Mouse (Mus musculus): ENCODE results near the gene Poln. TPM values are rescaled to one million over a fixed set of nuclear protein-coding genes. Genes with fewer than 3 reads are reported as not detected.

Gene Poln
- polyA plus RNA-seq, 1 experiment from 2014 or later = 0.53 TPM

- ChIA-PET POLR2A (no interaction called here), CTCF (no interaction called here)
- no peaks in the 10 kb centered on the region for H3K27me3 ChIP-seq
These were observed 161.8 kb downstream of the Poln start for GRCm38 (mm10) chr5:34007392-34007941.

GRCm38 (mm10) chr5:34006832-34007231, 162.4 kb downstream of the Poln start:
- CTCF ChIA-PET = no interaction called here

More at GRCm38 (mm10) chr5:34007392-34007941, 161.8 kb downstream of the Poln start:
- in situ Hi-C loops (cut with MboI; ENCODE audit: low pct_unique_long_range_greater_than_20kb) = no loop called here
- DNase-seq (ENCODE audit: low read depth, low spot score) (no peak), ATAC-seq (no peak)
- no peak for TF ChIP-seq CTCF (IDR thresholded peaks at IDR 0.05)

GRCm38 (mm10) chr5:34004618-34005017, 164.6 kb downstream of the Poln start:
- no peak for TF ChIP-seq CTCF (IDR thresholded peaks at IDR 0.05)
- ATAC-seq (no peak), DNase-seq (ENCODE audit: low read depth, low spot score) (no peak)
- H3K27me3 ChIP-seq = no peaks in the 10 kb centered on the region
- ChIA-PET POLR2A (no interaction called here), CTCF (interaction anchor here (0.9 kb wide), 1 partner anchor 10 kb away, joined by 3 read pairs; no protein-coding TSS in a partner anchor)
- in situ Hi-C loops (cut with MboI; ENCODE audit: low pct_unique_long_range_greater_than_20kb) = no loop called here

More at GRCm38 (mm10) chr5:34006832-34007231, 162.4 kb downstream of the Poln start:
- ATAC-seq (no peak), DNase-seq (ENCODE audit: low read depth, low spot score) (no peak)
- POLR2A ChIA-PET = no interaction called here
- in situ Hi-C loops (cut with MboI; ENCODE audit: low pct_unique_long_range_greater_than_20kb) = no loop called here
- TF ChIP-seq CTCF (IDR thresholded peaks at IDR 0.05) = no peak
- no peaks in the 10 kb centered on the region for H3K27me3 ChIP-seq

- in situ Hi-C loops (cut with MboI; ENCODE audit: low pct_unique_long_range_greater_than_20kb) = no loop called here
- POLR2A ChIA-PET = no interaction called here
These were observed 166.6 kb downstream of the Poln start for GRCm38 (mm10) chr5:34002636-34003035.

GRCm38 (mm10) chr5:34001401-34001800, 167.8 kb downstream of the Poln start:
- DNase-seq (ENCODE audit: low read depth, low spot score) (no peak), ATAC-seq (no peak)
- H3K27me3 ChIP-seq = peaks cover 7% of the 10 kb centered on the region
- ChIA-PET CTCF (no interaction called here), POLR2A (no interaction called here)
- TF ChIP-seq CTCF (IDR thresholded peaks at IDR 0.05) = no peak
- in situ Hi-C loops (cut with MboI; ENCODE audit: low pct_unique_long_range_greater_than_20kb) = no loop called here

More at GRCm38 (mm10) chr5:34002636-34003035, 166.6 kb downstream of the Poln start:
- ATAC-seq (no peak), DNase-seq (ENCODE audit: low read depth, low spot score) (no peak)
- peaks cover 2% of the 10 kb centered on the region for H3K27me3 ChIP-seq
- CTCF ChIA-PET = no interaction called here
- TF ChIP-seq CTCF (IDR thresholded peaks at IDR 0.05) = no peak

- H3K27me3 ChIP-seq = peaks cover 13% of the 10 kb centered on the region
- in situ Hi-C loops (cut with MboI; ENCODE audit: low pct_unique_long_range_greater_than_20kb) = no loop called here
- CTCF ChIA-PET = no interaction called here
- DNase-seq (ENCODE audit: low read depth, low spot score) (no peak), ATAC-seq (no peak)
- POLR2A ChIA-PET = no interaction called here
- no peak for TF ChIP-seq CTCF (IDR thresholded peaks at IDR 0.05)
These were observed 168.4 kb downstream of the Poln start for GRCm38 (mm10) chr5:34000809-34001208.

GRCm38 (mm10) chr5:33999466-34000090, 169.7 kb downstream of the Poln start:
- in situ Hi-C loops (cut with MboI; ENCODE audit: low pct_unique_long_range_greater_than_20kb) = no loop called here
- DNase-seq (ENCODE audit: low read depth, low spot score) (no peak), ATAC-seq (no peak)
- H3K27me3 ChIP-seq = peaks cover 22% of the 10 kb centered on the region
- no peak for TF ChIP-seq CTCF (IDR thresholded peaks at IDR 0.05)
- CTCF ChIA-PET = no interaction called here
- POLR2A ChIA-PET = no interaction called here

- ChIA-PET POLR2A (no interaction called here), CTCF (no interaction called here)
- ATAC-seq (no peak), DNase-seq (ENCODE audit: low read depth, low spot score) (no peak)
- peaks cover 22% of the 10 kb centered on the region for H3K27me3 ChIP-seq
- in situ Hi-C loops (cut with MboI; ENCODE audit: low pct_unique_long_range_greater_than_20kb) = no loop called here
- TF ChIP-seq CTCF (IDR thresholded peaks at IDR 0.05) = no peak
These were observed 170.8 kb downstream of the Poln start for GRCm38 (mm10) chr5:33998505-33998877.

GRCm38 (mm10) chr5:33997829-33998504, 171.3 kb downstream of the Poln start:
- no peak for ATAC-seq
- no peak for TF ChIP-seq CTCF (IDR thresholded peaks at IDR 0.05)

GRCm38 (mm10) chr5:33997051-33997741, 172.1 kb downstream of the Poln start:
- ChIA-PET CTCF (no interaction called here), POLR2A (no interaction called here)
- in situ Hi-C loops (cut with MboI; ENCODE audit: low pct_unique_long_range_greater_than_20kb) = no loop called here
- no peak for TF ChIP-seq CTCF (IDR thresholded peaks at IDR 0.05)
- ATAC-seq (no peak), DNase-seq (ENCODE audit: low read depth, low spot score) (no peak)
- peaks cover 22% of the 10 kb centered on the region for H3K27me3 ChIP-seq

More at GRCm38 (mm10) chr5:33997829-33998504, 171.3 kb downstream of the Poln start:
- ChIA-PET CTCF (no interaction called here), POLR2A (no interaction called here)
- DNase-seq (ENCODE audit: low read depth, low spot score) = no peak
- in situ Hi-C loops (cut with MboI; ENCODE audit: low pct_unique_long_range_greater_than_20kb) = no loop called here
- H3K27me3 ChIP-seq = peaks cover 22% of the 10 kb centered on the region

GRCm38 (mm10) chr5:33996694-33997045, 172.6 kb downstream of the Poln start:
- CTCF ChIA-PET = no interaction called here
- POLR2A ChIA-PET = interaction anchor here (0.8 kb wide), 1 partner anchor 52 kb away, joined by 3 read pairs; no protein-coding TSS in a partner anchor
- in situ Hi-C loops (cut with MboI; ENCODE audit: low pct_unique_long_range_greater_than_20kb) = no loop called here
- TF ChIP-seq CTCF (IDR thresholded peaks at IDR 0.05) = no peak
- H3K27me3 ChIP-seq = peaks cover 22% of the 10 kb centered on the region
- ATAC-seq = no peak
- no peak for DNase-seq (ENCODE audit: low read depth, low spot score)

All from Patski (cell line).